Mouse (Mus musculus): ENCODE measurements around the gene Cyp19a1. TPM values are rescaled to one million over a fixed set of nuclear protein-coding genes. Genes with fewer than 3 reads are reported as not detected.
A peak's percentile ranks its signal among the peaks of the same experiment; 100 is the strongest.

Cyp19a1 gene
- total and polyA plus RNA-seq, 3 experiments, result not detected

DNA sequence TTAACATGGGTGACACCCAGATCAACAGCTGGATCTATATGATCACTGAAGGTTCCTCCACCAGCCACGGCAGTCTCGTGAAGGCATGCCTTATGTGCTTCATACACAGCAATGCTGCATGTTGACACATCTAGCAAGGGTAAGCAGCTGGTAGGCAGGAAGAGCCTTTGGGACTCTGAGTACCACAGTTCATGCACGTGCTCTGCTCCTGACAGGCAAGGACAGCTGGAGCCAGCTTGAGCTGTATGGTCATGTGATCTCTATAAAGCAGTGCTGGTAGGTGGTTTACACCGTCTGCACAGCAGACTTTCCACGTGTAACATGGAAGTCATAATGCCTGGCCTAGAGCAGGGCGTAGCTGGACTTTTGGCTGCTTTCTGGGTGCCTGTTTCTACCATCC lies 2.1 kb upstream of the Cyp19a1 start:
- no peaks in the 10 kb centered on the region for H3K79me2 ChIP-seq (replicated peaks; ENCODE audit: control insufficient read depth, extremely low read depth, insufficient read depth, poor library complexity, severe bottlenecking)
- no peaks in the 10 kb centered on the region for H3K36me3 ChIP-seq (replicated peaks in 1 of 2; ENCODE audit: control insufficient read depth in 1 of 2, insufficient read depth in 1 of 2, low read length in 1 of 2)
- no peak for DNase-seq (ENCODE audit: extremely low read depth)
- TF ChIP-seq HCFC1 (IDR thresholded peaks at IDR 0.05; ENCODE audit: low read depth, low read length) (no peak), UBTF (IDR thresholded peaks at IDR 0.05; ENCODE audit: low read depth, low read length) (no peak), BHLHE40 (IDR thresholded peaks at IDR 0.05; ENCODE audit: low read depth, low read length) (0 out of 2 replicates have a peak, but pooled peaks have one; percentile 21), MEF2A (IDR thresholded peaks at IDR 0.05; ENCODE audit: borderline replicate concordance, low read depth, low read length) (no peak)
- H3K9me3 ChIP-seq (replicated peaks; ENCODE audit: low read length), result no peaks in the 10 kb centered on the region
- H3K4me1 ChIP-seq (ENCODE audit: control insufficient read depth in 1 of 2, insufficient read depth in 2 of 2), result no peaks in the 10 kb centered on the region
- no peak overlapping the region for H3K27ac ChIP-seq (ENCODE audit: insufficient read depth, low read depth)
- in situ Hi-C loops (cut with MboI; ENCODE audit: low pct_ligation_motif_present, low pct_unique_long_range_greater_than_20kb, low sequenced_read_pairs), result no loop called here
- H3K4me3 ChIP-seq (replicated peaks in 1 of 3; ENCODE audit: low read depth in 2 of 3, low read length in 2 of 3, poor library complexity in 1 of 3), result no peak overlapping the region
- no peak overlapping the region for H3K9ac ChIP-seq (ENCODE audit: insufficient read depth, low read depth)
- dilution Hi-C loops (cut with MboI; ENCODE audit: extremely low pct_ligation_motif_present, extremely low pct_unique_long_range_greater_than_20kb, low sequenced_read_pairs), result no loop called here
- H3K27me3 ChIP-seq (replicated peaks), result peaks cover 55% of the 10 kb centered on the region
- no peak overlapping the region for H3K4me2 ChIP-seq (ENCODE audit: insufficient read depth, low read depth, poor library complexity, severe bottlenecking)

DNA sequence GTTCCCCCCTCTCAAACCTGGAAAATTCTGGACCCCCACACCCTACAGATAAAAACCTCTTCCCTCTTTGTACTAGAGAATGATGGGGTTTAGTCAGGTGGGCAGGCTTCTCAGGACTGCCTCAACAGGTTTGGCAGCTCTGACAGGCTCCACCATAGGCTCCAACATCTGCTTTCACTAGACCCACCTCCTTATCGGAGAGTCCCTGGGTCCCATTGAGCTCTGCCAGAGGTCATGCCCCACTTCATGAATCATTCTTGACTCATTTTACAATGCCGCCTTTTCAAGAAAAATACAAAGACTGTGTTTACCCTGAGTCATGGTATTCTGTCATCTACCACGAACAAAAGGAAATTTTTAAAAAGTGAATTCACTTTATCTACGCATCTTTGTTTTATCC lies 3.2 kb downstream of the Cyp19a1 start:
- H3K4me3 ChIP-seq (replicated peaks in 1 of 3; ENCODE audit: low read depth in 2 of 3, low read length in 2 of 3, poor library complexity in 1 of 3), result no peak overlapping the region
- TF ChIP-seq POLR2AphosphoS2 (IDR thresholded peaks at IDR 0.05; ENCODE audit: low read depth, low read length) (no peak), CHD1 (IDR thresholded peaks at IDR 0.05; ENCODE audit: low read depth, low read length) (no peak), USF1 (IDR thresholded peaks at IDR 0.05; ENCODE audit: low read depth, low read length) (no peak), IRF4 (IDR thresholded peaks at IDR 0.05; ENCODE audit: low read depth, low read length) (no peak), CHD2 (IDR thresholded peaks at IDR 0.05; ENCODE audit: low read length) (no peak), RAD21 (IDR thresholded peaks at IDR 0.05; ENCODE audit: low read depth, low read length) (no peak), ELF1 (IDR thresholded peaks at IDR 0.05; ENCODE audit: low read depth, low read length) (no peak), BHLHE40 (IDR thresholded peaks at IDR 0.05; ENCODE audit: low read depth, low read length) (no peak), ZMIZ1 (IDR thresholded peaks at IDR 0.05; ENCODE audit: low read depth, low read length) (no peak), NELFE (IDR thresholded peaks at IDR 0.05; ENCODE audit: low read depth, low read length) (no peak), POLR2A (IDR thresholded peaks at IDR 0.05; ENCODE audit: low read depth, low read length) (no peak)
- peaks cover 58% of the 10 kb centered on the region for H3K27me3 ChIP-seq (replicated peaks)
- no peak overlapping the region for H3K4me2 ChIP-seq (ENCODE audit: insufficient read depth, low read depth, poor library complexity, severe bottlenecking)
- H3K4me1 ChIP-seq (ENCODE audit: control insufficient read depth in 1 of 2, insufficient read depth in 2 of 2), result no peaks in the 10 kb centered on the region
- no peak overlapping the region for H3K9ac ChIP-seq (ENCODE audit: insufficient read depth, low read depth)
- no peaks in the 10 kb centered on the region for H3K9me3 ChIP-seq (replicated peaks; ENCODE audit: low read length)
- H3K79me2 ChIP-seq (replicated peaks; ENCODE audit: control insufficient read depth, extremely low read depth, insufficient read depth, poor library complexity, severe bottlenecking), result no peaks in the 10 kb centered on the region
- dilution Hi-C loops (cut with MboI; ENCODE audit: extremely low pct_ligation_motif_present, extremely low pct_unique_long_range_greater_than_20kb, low sequenced_read_pairs) (no loop called here), in situ Hi-C loops (cut with MboI; ENCODE audit: low pct_ligation_motif_present, low pct_unique_long_range_greater_than_20kb, low sequenced_read_pairs) (no loop called here)
- H3K27ac ChIP-seq (ENCODE audit: insufficient read depth, low read depth), result no peak overlapping the region
- no peaks in the 10 kb centered on the region for H3K36me3 ChIP-seq (replicated peaks in 1 of 2; ENCODE audit: control insufficient read depth in 1 of 2, insufficient read depth in 1 of 2, low read length in 1 of 2)
- DNase-seq (ENCODE audit: extremely low read depth), result no peak

Data from CH12.LX (cell line).